In the genomic region with DNA sequence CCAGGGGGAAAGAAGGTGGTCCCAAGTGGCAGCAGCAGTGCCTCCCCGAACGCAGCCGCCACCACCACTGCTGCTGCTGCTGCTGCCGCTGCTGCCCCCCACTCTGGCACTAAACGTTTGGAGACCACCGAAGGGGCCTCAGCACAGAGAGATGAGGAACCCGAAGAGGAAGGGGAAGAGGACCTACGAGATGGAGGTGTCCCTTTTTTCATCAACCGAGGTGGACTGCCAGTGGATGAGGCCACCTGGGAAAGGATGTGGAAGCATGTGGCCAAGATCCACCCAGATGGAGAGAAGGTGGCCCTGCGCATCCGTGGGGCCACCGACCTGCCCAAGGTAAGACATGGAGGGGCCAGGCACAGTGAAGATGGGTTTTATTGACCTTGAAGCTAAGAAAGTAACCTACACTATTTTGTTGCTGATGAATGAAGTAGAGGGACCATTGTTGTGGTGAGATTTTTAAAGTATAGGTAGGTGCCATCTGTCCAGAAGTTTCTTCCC, we compare ENCODE assay signal across 7 mouse cellular contexts. TPM values are rescaled to one million over a fixed set of nuclear protein-coding genes. Genes with fewer than 3 reads are reported as not detected.
DNase-seq lines count a peak whose midpoint lies in the region; ATAC-seq and TF ChIP-seq lines count a peak whose summit lies in the region.

No protein-coding gene starts in this region.

- H3K9ac ChIP-seq in lung, embryonic 16.5 days (ENCODE audit: low read length), result peak overlapping the region; percentile 78
- H3K9ac ChIP-seq in heart, embryonic 16.5 days (ENCODE audit: low read length), result peak overlapping the region; percentile 87
- no peak overlapping the region for H3K9ac ChIP-seq in liver, embryonic 12.5 days
- peak overlapping the region; percentile 77 for H3K9ac ChIP-seq in stomach, embryonic 16.5 days (ENCODE audit: low read length)

- H3K27me3 ChIP-seq in lung, embryonic 16.5 days (ENCODE audit: control insufficient read depth, insufficient read depth, low read depth, low read length), result no peaks in the 10 kb centered on the region
- no peaks in the 10 kb centered on the region for H3K27me3 ChIP-seq in heart, embryonic 16.5 days (ENCODE audit: control insufficient read depth, insufficient read depth, low read length)
- H3K27me3 ChIP-seq in liver, embryonic 12.5 days (replicated peaks), result peaks cover 49% of the 10 kb centered on the region
- H3K27me3 ChIP-seq in stomach, embryonic 16.5 days (ENCODE audit: control insufficient read depth, insufficient read depth, low read length), result no peaks in the 10 kb centered on the region; the same call in 1 of the 2 replicates

- no peaks in the 10 kb centered on the region for H3K36me3 ChIP-seq in lung, embryonic 16.5 days (ENCODE audit: control insufficient read depth, insufficient read depth, low read length)
- no peaks in the 10 kb centered on the region for H3K36me3 ChIP-seq in heart, embryonic 16.5 days (ENCODE audit: control insufficient read depth, insufficient read depth)
- H3K36me3 ChIP-seq in liver, embryonic 12.5 days, result no peaks in the 10 kb centered on the region
- H3K36me3 ChIP-seq in stomach, embryonic 16.5 days (ENCODE audit: control insufficient read depth, insufficient read depth, low read length), result no peaks in the 10 kb centered on the region

- H3K4me2 ChIP-seq in lung, embryonic 16.5 days (ENCODE audit: low read depth, low read length), result peak overlapping the region; percentile 100
- peak overlapping the region; percentile 91 for H3K4me2 ChIP-seq in heart, embryonic 16.5 days (ENCODE audit: low read depth, low read length)
- H3K4me2 ChIP-seq in liver, embryonic 12.5 days, result peak overlapping the region; percentile 91
- H3K4me2 ChIP-seq in stomach, embryonic 16.5 days (ENCODE audit: low read depth, low read length), result peak overlapping the region; percentile 100

- peak overlapping the region; percentile 84 for H3K4me3 ChIP-seq in lung, embryonic 16.5 days (ENCODE audit: low read length)
- no peak overlapping the region for H3K4me3 ChIP-seq in lung, adult 2 months (replicated peaks; ENCODE audit: extremely low read depth, low read depth, low read length)
- H3K4me3 ChIP-seq in heart, embryonic 16.5 days (ENCODE audit: low read length), result peak overlapping the region; percentile 79
- H3K4me3 ChIP-seq in liver, embryonic 12.5 days, result peak overlapping the region; percentile 59
- H3K4me3 ChIP-seq in stomach, embryonic 16.5 days (replicated peaks; ENCODE audit: low read length), result peak overlapping the region; percentile 74

- H3K27ac ChIP-seq in lung, embryonic 16.5 days (ENCODE audit: low read length), result no peak overlapping the region
- H3K27ac ChIP-seq in heart, embryonic 16.5 days (ENCODE audit: low read length), result peak overlapping the region; percentile 70
- peak overlapping the region; percentile 41; the same call in 1 of the 2 replicates for H3K27ac ChIP-seq in liver, embryonic 12.5 days
- H3K27ac ChIP-seq in stomach, embryonic 16.5 days (ENCODE audit: low read length), result 0 out of 2 replicates have a peak overlapping the region, but pooled peaks have one; percentile 38

- ATAC-seq in lung, embryonic 16.5 days (ENCODE audit: low read depth), result no peak
- ATAC-seq in heart, embryonic 16.5 days (replicated peaks; ENCODE audit: extremely low read depth, insufficient read depth, low FRiP score), result no peak
- no peak for ATAC-seq in liver, embryonic 12.5 days
- no peak for ATAC-seq in stomach, embryonic 16.5 days (ENCODE audit: insufficient read depth, low FRiP score)

- TF ChIP-seq CTCF in lung, adult 2 months (IDR thresholded peaks at IDR 0.05; ENCODE audit: insufficient read depth, low read length), result no peak

- WGBS in lung, embryonic 16.5 days, result 26% methylated on average over 12 of the region's 12 CpGs
- 24% methylated on average over 12 of the region's 12 CpGs for WGBS in lung, adult 2 months
- WGBS in heart, embryonic 16.5 days, result 23% methylated on average over 12 of the region's 12 CpGs
- 15% methylated on average over 12 of the region's 12 CpGs for WGBS in liver, embryonic 12.5 days (ENCODE audit: insufficient replicate concordance)
- WGBS in stomach, embryonic 16.5 days, result 27% methylated on average over 12 of the region's 12 CpGs

- no peaks in the 10 kb centered on the region for H3K9me3 ChIP-seq in lung, embryonic 16.5 days (ENCODE audit: control insufficient read depth, low read length)
- no peaks in the 10 kb centered on the region for H3K9me3 ChIP-seq in heart, embryonic 16.5 days (replicated peaks; ENCODE audit: control insufficient read depth, low read length)
- H3K9me3 ChIP-seq in liver, embryonic 12.5 days (replicated peaks), result no peaks in the 10 kb centered on the region
- H3K9me3 ChIP-seq in stomach, embryonic 16.5 days (replicated peaks; ENCODE audit: control insufficient read depth, low read length), result no peaks in the 10 kb centered on the region

- TF ChIP-seq POLR2A in lung, adult 2 months (IDR thresholded peaks at IDR 0.05; ENCODE audit: borderline replicate concordance, extremely low read depth, low read depth, low read length), result no peak

- DNase-seq in lung, adult 2 months, result no peak
- no peak for DNase-seq in frontal cortex, adult 2 months (ENCODE audit: extremely low spot score in 1 of 2, low spot score in 1 of 2)
- DNase-seq in thymus, postnatal 25 days, result no peak

- H3K4me1 ChIP-seq in lung, embryonic 16.5 days (replicated peaks; ENCODE audit: control insufficient read depth, insufficient read depth, low read length), result no peaks in the 10 kb centered on the region; the same call in none of the 2 replicates
- no peaks in the 10 kb centered on the region for H3K4me1 ChIP-seq in lung, adult 2 months (ENCODE audit: control insufficient read depth, insufficient read depth, low read length)
- peaks cover 24% of the 10 kb centered on the region for H3K4me1 ChIP-seq in heart, embryonic 16.5 days (ENCODE audit: control insufficient read depth, insufficient read depth, low read length)
- H3K4me1 ChIP-seq in liver, embryonic 12.5 days, result peaks cover 48% of the 10 kb centered on the region
- H3K4me1 ChIP-seq in stomach, embryonic 16.5 days (ENCODE audit: control insufficient read depth, insufficient read depth, low read length), result peaks cover 4% of the 10 kb centered on the region; the same call in 1 of the 2 replicates

RNA-seq across cellular contexts. Expression of gene Vash1, which starts 1.5 kb away (rescaled TPM):
- 9.7 and 10.0 TPM in 2 replicates for polyA plus RNA-seq in lung, embryonic 16.5 days (2015; fragmentation: Nextera tagmentation; extraction: Ambion mirVana)
- polyA plus RNA-seq in lung, adult 2 months (2012; rRNA removed), result 15.2 and 15.4 TPM in 2 replicates
- 8.9 and 11.0 TPM in 2 replicates for polyA plus RNA-seq in heart, embryonic 16.5 days (2015; fragmentation: Nextera tagmentation; extraction: Ambion mirVana)
- 2.3 and 2.7 TPM in 2 replicates for polyA plus RNA-seq in liver, embryonic 12.5 days (2016; fragmentation: Nextera tagmentation; extraction: Ambion mirVana)
- 5.2 and 6.8 TPM in 2 replicates for polyA plus RNA-seq in stomach, embryonic 16.5 days (2015; fragmentation: Nextera tagmentation; extraction: Ambion mirVana)
- 21.3 and 22.4 TPM in 2 replicates for polyA plus RNA-seq in frontal cortex, adult 2 months (2012; rRNA removed)

RNA-seq across cellular contexts. Expression of gene Angel1, which starts 46.2 kb away (rescaled TPM):
- 11.9 and 12.4 TPM in 2 replicates for polyA plus RNA-seq in lung, embryonic 16.5 days (2015; fragmentation: Nextera tagmentation; extraction: Ambion mirVana)
- polyA plus RNA-seq in lung, adult 2 months (2012; rRNA removed), result 5.7 and 7.3 TPM in 2 replicates
- 7.9 and 9.4 TPM in 2 replicates for polyA plus RNA-seq in heart, embryonic 16.5 days (2015; fragmentation: Nextera tagmentation; extraction: Ambion mirVana)
- 2.3 and 2.8 TPM in 2 replicates for polyA plus RNA-seq in liver, embryonic 12.5 days (2016; fragmentation: Nextera tagmentation; extraction: Ambion mirVana)
- 8.8 and 9.4 TPM in 2 replicates for polyA plus RNA-seq in stomach, embryonic 16.5 days (2015; fragmentation: Nextera tagmentation; extraction: Ambion mirVana)
- 13.2 and 14.1 TPM in 2 replicates for polyA plus RNA-seq in frontal cortex, adult 2 months (2012; rRNA removed)

RNA-seq across cellular contexts. Expression of gene Lrrc74a, which starts 54.1 kb away (rescaled TPM):
- polyA plus RNA-seq in lung, embryonic 16.5 days (2015; fragmentation: Nextera tagmentation; extraction: Ambion mirVana), result not detected in 2 replicates
- polyA plus RNA-seq in lung, adult 2 months (2012; rRNA removed), result not detected in 2 replicates
- not detected in 2 replicates for polyA plus RNA-seq in heart, embryonic 16.5 days (2015; fragmentation: Nextera tagmentation; extraction: Ambion mirVana)
- not detected in 2 replicates for polyA plus RNA-seq in liver, embryonic 12.5 days (2016; fragmentation: Nextera tagmentation; extraction: Ambion mirVana)
- not detected in 2 replicates for polyA plus RNA-seq in stomach, embryonic 16.5 days (2015; fragmentation: Nextera tagmentation; extraction: Ambion mirVana)
- not detected in 2 replicates for polyA plus RNA-seq in frontal cortex, adult 2 months (2012; rRNA removed)
